Mouse (Mus musculus) lung, adult 18-20 months (tissue): ENCODE measurements around the gene Arpc2.

Experiments
- DNase-seq, 2 experiments: peaks; one replicate each; pipeline ENCODE4 v3.0.0; 2022; ENCODE audit warnings: mixed read lengths in 2 of 2

The Arpc2 gene

GRCm38 (mm10) chr1:74239618-74240017 lies 3.7 kb downstream of the Arpc2 start:
- peak in 1 of 2 experiments; percentile 11 for DNase-seq

DNA sequence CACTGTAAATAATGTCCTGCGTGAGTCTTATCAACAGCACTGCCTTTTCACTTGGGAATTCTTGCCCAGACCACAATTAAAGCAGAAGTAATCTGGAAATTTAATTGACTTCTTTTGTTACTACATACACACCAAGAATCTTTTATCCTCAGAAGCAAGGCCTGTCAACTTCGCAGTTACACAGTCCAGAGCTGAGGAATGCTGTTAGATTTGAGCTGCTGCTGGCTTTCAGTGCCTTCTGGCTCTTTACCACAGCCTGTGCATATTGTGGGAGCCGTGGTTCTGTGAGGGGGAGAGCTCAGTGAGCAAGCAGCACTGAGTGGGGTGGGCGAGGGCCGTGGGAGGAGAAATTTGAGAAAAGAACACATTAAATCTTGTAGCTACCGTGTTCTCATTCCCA lies 4.4 kb downstream of the Arpc2 start:
- DNase-seq, result no peak

DNA sequence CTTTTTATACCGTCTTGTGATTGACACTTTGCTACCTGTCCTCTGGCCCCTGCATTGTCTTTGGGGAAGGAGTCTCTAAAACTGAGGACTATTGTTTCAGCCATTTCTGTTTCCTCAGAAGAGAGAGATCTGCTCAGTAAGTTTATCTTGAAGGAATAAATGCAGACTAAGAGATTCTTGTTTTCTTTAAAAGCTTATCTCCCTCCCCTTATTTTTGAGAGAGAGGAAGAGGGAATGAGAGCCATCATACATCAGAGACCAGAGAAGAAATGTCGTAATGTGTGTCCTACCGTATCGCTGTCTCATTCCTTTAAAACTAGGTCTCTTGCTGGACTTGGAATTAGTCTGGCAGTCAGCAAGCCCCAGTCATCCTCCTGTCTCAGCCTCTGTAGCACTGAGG lies 4.9 kb downstream of the Arpc2 start:
- DNase-seq, result no peak

DNA sequence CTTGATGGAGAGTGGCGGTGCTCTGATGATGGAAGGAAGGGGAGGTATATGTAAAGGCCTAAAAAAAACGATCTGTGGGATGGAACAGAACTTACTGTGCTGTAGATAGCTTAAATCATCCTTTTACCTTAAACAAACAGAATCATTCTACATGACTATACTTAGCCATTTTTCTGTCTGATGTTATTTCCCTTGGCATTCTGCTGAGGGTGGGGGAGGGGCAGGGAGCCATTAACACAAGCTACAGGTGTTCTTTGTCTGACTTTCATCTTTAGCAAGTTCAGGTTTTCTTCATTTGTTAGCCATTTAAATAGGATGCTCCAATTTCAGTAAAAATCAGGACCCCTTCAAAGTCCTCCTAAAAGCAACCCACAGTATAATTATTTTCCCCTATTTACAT lies 9.6 kb downstream of the Arpc2 start:
- DNase-seq, result no peak

GRCm38 (mm10) chr1:74248799-74249198 lies 12.9 kb downstream of the Arpc2 start:
- peak; percentile 68 to 71 for DNase-seq

- peak; percentile 14 to 39 for DNase-seq
These were observed 13.6 kb downstream of the Arpc2 start for GRCm38 (mm10) chr1:74249331-74249980.

DNA sequence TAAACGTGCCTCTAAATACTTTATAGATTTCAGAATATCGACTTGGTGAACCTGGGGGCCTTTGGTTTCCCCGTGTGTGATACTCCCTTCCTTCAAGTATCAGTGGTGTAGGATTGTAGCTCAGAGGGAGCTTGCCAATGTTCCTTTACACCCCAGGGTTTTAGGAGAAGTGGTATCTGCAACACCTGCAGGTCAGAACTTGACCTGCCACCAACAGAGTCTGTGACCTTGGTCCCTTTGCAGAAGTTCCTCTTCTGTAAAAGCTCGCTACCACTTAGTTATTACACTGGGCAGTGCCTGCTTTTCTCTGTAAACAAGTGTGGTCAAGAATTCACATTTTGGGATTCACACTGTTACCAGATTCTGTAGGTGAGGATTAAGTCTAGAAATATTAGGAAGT lies 14.2 kb downstream of the Arpc2 start:
- DNase-seq, result no peak

DNA sequence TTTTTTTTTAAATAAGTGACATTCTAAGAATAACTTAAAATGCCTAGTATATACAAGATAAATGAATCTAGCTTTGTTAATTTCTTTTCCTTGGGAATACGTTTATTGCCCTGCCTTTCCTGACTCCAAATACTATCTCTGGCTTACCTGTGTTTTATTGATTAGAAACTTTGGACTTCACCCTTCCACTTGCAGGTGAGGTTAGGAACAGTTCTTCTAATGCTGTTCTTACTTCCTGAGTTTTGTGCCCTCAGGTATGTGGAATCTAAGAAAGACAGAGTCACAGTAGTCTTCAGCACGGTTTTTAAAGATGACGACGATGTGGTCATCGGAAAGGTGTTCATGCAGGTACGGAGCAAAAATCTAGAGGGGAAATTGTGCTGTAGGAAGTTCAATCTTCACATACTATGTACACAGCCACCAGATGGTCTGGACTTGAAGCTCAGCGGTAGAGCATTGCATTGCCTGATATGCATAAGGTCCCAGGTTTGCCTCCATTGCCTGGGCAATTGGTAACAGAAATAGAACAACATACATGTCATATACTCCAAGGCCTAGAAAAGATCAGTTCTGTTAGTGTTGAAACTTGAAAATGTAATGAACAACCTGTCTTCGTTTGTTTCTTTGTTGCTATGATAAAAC lies 19.9 kb downstream of the Arpc2 start:
- DNase-seq, result no peak

- no peak for DNase-seq
These were observed 20.9 kb downstream of the Arpc2 start for GRCm38 (mm10) chr1:74256782-74257181.

DNA sequence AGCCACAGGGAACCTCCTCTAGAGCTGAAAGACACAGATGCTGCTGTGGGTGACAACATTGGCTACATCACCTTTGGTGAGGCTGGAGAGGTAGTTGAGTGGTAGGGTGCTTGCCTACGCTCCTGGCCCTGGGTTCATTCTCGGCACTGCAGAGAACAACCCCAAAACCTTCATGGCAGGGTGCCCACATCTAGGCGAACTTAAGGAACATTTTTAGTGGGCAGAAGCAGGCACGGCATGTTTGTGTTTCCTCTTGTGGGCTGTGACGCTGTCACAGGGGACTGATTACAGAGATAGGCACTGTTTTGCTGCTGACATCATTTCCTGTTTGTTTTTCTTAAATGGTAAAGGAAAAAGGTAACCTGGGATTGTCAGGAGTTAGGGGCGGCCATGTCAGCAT lies 26.6 kb downstream of the Arpc2 start:
- no peak for DNase-seq

- no peak for DNase-seq
These were observed 32.9 kb downstream of the Arpc2 start for GRCm38 (mm10) chr1:74268750-74269149.

DNA sequence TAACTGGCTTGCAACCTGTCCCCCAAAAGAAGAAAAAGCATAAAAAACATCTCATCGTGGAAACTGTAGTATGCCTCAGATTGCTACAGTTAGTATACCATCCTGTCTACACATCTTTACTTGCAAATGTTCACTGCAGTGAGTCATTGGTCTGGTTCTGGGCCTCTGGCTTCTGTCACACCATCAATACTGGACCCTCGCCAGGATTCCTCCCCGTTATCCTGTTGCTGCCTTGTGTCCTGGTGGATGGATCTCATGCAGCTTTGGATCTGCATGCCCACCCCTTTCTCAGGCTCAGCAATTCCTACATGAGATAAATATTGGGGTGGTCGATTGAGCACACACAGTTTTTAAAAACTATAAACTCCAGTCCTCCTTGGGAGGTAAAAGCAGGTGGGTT lies 35.8 kb downstream of the Arpc2 start:
- no peak for DNase-seq

- DNase-seq, result no peak
These were observed 39.1 kb downstream of the Arpc2 start for GRCm38 (mm10) chr1:74275015-74275414.

DNA sequence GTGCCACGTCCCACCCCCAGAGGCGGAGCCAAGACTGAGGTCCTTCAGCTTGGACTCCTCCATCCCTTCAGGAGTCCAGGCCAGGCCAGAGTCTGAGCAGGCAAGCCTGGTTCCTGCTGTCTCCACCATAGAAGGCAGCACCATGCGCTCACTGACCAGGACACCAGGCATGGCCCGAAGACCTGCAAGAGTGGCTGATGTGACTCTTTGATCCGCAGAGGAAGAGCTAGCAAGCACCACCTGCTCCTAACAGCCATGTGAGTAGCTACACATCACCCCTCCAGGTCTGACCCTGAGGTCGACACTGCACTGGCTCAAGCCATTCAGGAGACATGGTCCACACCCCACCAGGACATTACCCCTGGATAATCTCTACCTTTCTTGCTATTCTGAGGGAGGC lies 41.2 kb downstream of the Arpc2 start:
- no peak for DNase-seq

DNA sequence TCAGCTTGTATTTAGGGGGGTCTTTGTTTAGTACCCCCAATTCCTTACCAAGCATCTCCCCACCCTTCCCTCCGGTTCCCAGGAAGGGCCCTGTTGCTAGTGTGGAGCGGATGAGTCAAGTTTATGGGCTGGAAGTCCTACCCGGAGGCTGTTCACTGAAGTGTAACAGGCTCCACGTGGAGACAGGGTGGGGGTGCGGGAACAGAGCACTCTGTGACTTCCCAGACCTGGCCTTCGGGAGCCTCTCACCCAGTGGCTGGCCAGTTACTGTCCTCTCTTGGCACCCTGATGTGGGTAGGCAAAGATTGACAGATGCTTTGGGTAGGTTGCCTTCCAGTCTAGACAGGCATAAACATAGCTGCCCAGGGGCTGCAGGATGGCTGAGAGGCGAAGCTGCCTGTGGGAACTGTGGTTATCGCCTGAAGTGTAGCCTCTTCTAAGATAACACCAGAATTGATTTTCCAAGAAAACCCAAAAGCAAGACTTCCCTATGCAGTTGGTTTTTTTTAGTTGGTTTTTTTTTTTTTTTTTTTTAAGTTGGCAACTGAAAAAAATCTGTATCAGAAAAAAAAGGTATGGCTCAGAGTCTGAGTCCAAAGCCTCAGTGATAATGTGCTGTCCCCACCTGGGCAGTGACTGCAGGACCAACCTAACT lies 42.1 kb downstream of the Arpc2 start:
- no peak for DNase-seq

DNA sequence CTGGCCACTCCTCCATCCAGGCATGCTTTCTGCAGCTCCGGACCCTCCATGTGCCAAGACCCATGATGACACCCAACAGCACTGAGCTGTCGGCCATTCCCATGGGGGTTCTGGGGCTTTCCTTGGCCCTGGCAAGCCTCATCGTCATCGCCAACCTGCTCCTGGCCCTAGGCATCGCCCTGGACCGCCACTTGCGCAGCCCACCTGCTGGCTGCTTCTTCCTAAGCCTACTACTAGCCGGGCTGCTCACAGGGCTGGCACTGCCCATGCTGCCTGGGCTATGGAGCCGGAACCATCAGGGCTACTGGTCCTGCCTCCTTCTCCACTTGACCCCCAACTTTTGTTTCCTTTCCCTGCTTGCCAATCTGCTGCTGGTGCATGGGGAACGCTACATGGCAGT lies 42.7 kb downstream of the Arpc2 start, which contains the start of gene Gpbar1:
Gene Gpbar1, plus strand, starts transcription at position 13 of the 400 bp plus-strand sequence.
- no peak for DNase-seq

DNA sequence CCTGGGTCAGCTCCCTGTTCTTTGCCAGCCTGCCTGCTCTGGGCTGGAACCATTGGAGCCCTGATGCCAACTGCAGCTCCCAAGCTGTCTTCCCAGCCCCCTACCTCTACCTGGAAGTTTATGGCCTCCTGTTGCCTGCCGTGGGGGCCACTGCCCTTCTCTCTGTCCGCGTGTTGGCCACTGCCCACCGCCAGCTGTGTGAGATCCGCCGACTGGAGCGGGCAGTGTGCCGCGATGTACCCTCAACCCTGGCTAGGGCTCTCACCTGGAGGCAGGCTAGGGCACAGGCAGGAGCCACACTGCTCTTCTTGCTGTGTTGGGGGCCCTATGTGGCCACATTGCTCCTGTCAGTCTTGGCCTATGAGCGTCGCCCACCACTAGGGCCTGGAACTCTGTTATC lies 43.1 kb downstream of the Arpc2 start:
- DNase-seq, result no peak

DNA sequence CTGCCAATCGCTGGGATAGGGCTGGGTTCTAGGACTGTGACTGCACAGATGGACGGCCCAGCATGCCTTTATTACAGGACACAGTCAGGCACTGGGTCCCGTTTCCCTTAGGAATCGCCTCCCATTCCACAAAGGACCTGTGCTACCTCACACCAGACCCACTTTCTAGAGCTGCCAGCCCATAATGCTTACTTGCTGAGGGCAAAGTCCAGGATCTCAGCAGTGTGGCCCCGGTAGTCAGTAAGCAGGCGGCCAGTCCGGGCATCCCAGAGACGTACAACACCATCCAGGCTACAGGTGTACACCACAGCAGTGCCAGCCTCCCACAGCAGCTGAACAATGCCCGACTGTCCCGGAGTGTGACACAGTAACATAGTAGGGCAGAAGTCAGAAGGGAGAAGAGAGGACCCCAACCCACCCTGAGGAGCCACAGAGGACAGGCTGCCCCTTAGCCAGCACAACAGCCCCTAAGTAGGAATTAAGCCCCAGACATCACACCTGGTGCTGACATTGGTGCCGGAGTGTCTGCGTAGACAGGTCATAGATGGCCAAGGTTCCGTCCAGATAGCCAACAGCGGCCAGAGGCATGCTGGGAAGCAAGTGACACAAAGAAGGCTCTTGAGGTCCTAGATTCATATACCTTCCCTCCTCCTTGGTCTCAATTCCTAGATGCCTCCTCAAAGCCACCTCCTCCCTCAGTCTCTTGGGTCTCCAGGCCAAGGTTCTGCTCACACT lies 44.9 kb downstream of the Arpc2 start:
- DNase-seq, result no peak

DNA sequence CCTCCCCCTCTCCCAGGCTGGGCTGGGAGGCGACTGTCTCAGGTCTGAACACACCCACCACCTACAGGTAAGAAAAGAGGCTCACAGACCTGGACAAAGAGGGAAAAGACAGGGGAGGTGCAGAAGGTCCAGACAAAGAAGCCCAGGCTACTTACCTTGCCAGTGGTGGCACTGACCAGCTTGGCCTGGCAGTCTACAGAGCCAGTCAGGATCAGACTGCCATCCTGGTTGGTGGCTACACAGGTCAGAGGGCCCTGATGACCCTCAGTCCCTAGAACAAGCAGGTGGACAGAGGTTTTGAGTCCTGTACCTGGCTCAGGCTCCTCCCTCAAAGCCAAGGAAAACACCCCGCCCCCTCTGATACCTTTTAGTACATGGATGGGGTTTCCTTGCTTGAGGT lies 45.5 kb downstream of the Arpc2 start:
- DNase-seq, result no peak

- no peak for DNase-seq
These were observed 46.0 kb downstream of the Arpc2 start for GRCm38 (mm10) chr1:74281886-74282285.

GRCm38 (mm10) chr1:74282896-74283625 lies 47.2 kb downstream of the Arpc2 start:
- no peak for DNase-seq

DNA sequence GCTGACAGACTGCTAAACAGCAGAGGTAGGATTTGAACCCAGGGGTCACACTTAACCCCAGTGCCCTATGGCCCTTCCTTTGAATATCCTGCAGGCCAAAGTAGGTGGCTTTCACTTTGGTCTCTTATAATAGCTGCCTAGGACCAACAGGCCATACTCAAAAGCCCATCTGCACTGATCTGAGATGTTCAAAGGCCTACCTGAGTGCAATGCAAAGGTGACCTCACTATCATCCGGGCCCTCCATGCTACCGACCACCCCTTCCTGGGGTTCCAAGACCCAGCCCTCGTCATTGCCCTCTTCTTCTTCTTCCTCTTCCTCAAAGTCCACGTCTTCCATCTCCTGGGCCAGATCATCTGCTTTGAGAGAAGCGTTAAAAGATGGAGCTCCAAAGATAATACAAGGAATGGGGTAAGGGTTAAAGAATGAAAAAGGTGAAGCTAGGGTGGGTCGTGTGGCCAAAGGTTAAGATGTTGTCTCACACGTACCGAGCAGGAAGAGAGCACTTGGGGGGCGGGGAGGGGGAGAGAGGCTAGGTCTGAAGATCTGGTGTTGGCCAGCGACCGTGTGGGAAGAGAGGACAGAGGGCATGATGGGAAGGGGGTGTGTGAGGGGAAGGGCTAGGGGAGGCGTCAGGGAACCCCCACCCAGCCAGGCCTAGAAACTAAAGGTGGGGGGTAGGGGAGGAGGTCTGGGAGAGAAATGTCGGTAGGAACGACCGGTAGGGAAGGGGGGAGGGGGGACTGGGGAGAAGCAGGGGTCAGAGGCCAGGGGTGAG lies 48.0 kb downstream of the Arpc2 start:
- peak; percentile 71 to 76 for DNase-seq
